10 mouse cellular contexts compared by ENCODE assay signal in the genomic region with DNA sequence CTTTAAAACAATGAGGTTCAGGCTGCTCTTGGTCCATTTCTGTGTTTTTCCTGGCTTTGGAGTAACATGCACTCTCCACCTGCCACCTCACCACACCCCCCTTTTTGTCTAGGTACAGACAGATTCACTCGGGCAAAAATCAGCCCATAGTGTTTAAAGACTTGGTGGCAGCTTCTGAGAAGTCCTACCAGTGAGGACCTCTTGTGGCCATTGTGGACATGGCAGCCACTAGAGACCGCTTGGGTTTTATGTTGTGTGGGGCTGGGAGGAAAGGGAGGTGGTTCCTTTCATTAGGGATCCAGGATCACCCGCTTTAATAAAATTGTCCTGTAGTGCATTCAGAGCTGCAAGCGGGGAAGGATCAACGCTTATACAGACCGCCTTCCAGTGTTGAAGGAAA. TPM values are rescaled to one million over a fixed set of nuclear protein-coding genes. Genes with fewer than 3 reads are reported as not detected.
DNase-seq lines count a peak whose midpoint lies in the region; ATAC-seq and TF ChIP-seq lines count a peak whose summit lies in the region.
"Had no signal": no experiment of that assay in that cellular context is flagged by ENCODE, and none has a peak within 500 bp of the region (broad histone marks: within the 10 kb centered on the region; RNA-seq: fewer than 3 reads in every experiment).

No protein-coding gene starts in this region.

- no peak overlapping the region for H3K4me3 ChIP-seq in midbrain, embryonic 14.5 days (replicated peaks; ENCODE audit: low read depth, low read length)
- no peak overlapping the region for H3K4me3 ChIP-seq in midbrain, embryonic 16.5 days (ENCODE audit: low read depth, low read length)
- H3K4me3 ChIP-seq in left cerebral cortex, adult 2 months: no peak overlapping the region
- H3K4me3 ChIP-seq: heart, embryonic 13.5 days; neural tube, embryonic 12.5 days had no signal

- H3K27ac ChIP-seq in midbrain, embryonic 14.5 days (replicated peaks; ENCODE audit: low read depth, low read length): no peak overlapping the region
- no peak overlapping the region for H3K27ac ChIP-seq in midbrain, embryonic 16.5 days (ENCODE audit: low read length)
- no peak overlapping the region for H3K27ac ChIP-seq in left cerebral cortex, adult 2 months
- H3K27ac ChIP-seq: heart, embryonic 13.5 days; neural tube, embryonic 12.5 days had no signal

- TF ChIP-seq CTCF in left cerebral cortex, adult 2 months (IDR thresholded peaks at IDR 0.05): peak; percentile 71

- H3K4me2 ChIP-seq in midbrain, embryonic 14.5 days (ENCODE audit: low read length): no peak overlapping the region
- H3K4me2 ChIP-seq in midbrain, embryonic 16.5 days (ENCODE audit: low read length): no peak overlapping the region
- H3K4me2 ChIP-seq: heart, embryonic 13.5 days; neural tube, embryonic 12.5 days had no signal

- no peak overlapping the region for H3K9ac ChIP-seq in midbrain, embryonic 14.5 days (replicated peaks; ENCODE audit: low read length)
- no peak overlapping the region for H3K9ac ChIP-seq in midbrain, embryonic 16.5 days (ENCODE audit: low read depth, low read length)
- H3K9ac ChIP-seq: heart, embryonic 13.5 days; neural tube, embryonic 12.5 days had no signal

- H3K9me3 ChIP-seq in midbrain, embryonic 14.5 days (ENCODE audit: control insufficient read depth, low read length): no peaks in the 10 kb centered on the region
- no peaks in the 10 kb centered on the region for H3K9me3 ChIP-seq in midbrain, embryonic 16.5 days (replicated peaks; ENCODE audit: control insufficient read depth, low read length, poor library complexity, severe bottlenecking)
- H3K9me3 ChIP-seq: heart, embryonic 13.5 days; neural tube, embryonic 12.5 days had no signal

- no peaks in the 10 kb centered on the region for H3K4me1 ChIP-seq in midbrain, embryonic 14.5 days (ENCODE audit: control insufficient read depth, insufficient read depth, low read length)
- H3K4me1 ChIP-seq in midbrain, embryonic 16.5 days (ENCODE audit: control insufficient read depth, insufficient read depth, low read length): no peaks in the 10 kb centered on the region
- H3K4me1 ChIP-seq: heart, embryonic 13.5 days; neural tube, embryonic 12.5 days had no signal

- ATAC-seq in CD4-positive, CD25-positive, alpha-beta regulatory T cell, adult 4 months: no peak
- no peak for ATAC-seq in midbrain, embryonic 14.5 days (ENCODE audit: low FRiP score, low TSS enrichment)
- ATAC-seq in midbrain, embryonic 16.5 days: no peak
- ATAC-seq in granulocyte monocyte progenitor cell, adult 5-6 weeks (replicated peaks; ENCODE audit: poor library complexity, severe bottlenecking): peak; percentile 87

- peaks cover 3% of the 10 kb centered on the region; the same call in 1 of the 2 replicates for H3K36me3 ChIP-seq in midbrain, embryonic 14.5 days (ENCODE audit: control insufficient read depth, insufficient read depth, low read length)
- H3K36me3 ChIP-seq in midbrain, embryonic 16.5 days (ENCODE audit: control insufficient read depth, insufficient read depth, low read length): peaks cover 5% of the 10 kb centered on the region
- H3K36me3 ChIP-seq: neural tube, embryonic 12.5 days had no signal

- no peaks in the 10 kb centered on the region for H3K27me3 ChIP-seq in midbrain, embryonic 14.5 days (ENCODE audit: control insufficient read depth, insufficient read depth, low read length)
- no peaks in the 10 kb centered on the region for H3K27me3 ChIP-seq in midbrain, embryonic 16.5 days (ENCODE audit: control insufficient read depth, insufficient read depth, low read depth, low read length)
- H3K27me3 ChIP-seq: heart, embryonic 13.5 days; neural tube, embryonic 12.5 days had no signal

- whole genome bisulfite sequencing in midbrain, embryonic 14.5 days: 25% methylated on average over 6 of the region's 6 CpGs
- WGBS in midbrain, embryonic 16.5 days: 33% methylated on average over 6 of the region's 6 CpGs

- peak; percentile 48 for DNase-seq in CD4-positive, CD25-positive, alpha-beta regulatory T cell, adult 2 months (ENCODE audit: low read depth, low spot score)
- peak; percentile 69 for DNase-seq in midbrain, embryonic 14.5 days
- DNase-seq in cerebellum, postnatal 10 days: peak; percentile 66 to 71
- peak; percentile 23 to 48 for DNase-seq in left cerebral cortex, adult 2 months (ENCODE audit: extremely low spot score in 1 of 2, low spot score in 2 of 2)
- DNase-seq in retina, embryonic 14.5 days (ENCODE audit: low spot score): peak; percentile 76

- intact Hi-C loops in left cerebral cortex, adult 2 months (cut with DNase I): loop anchor here (1.0 kb wide), 1 partner anchor 189 kb away; no protein-coding TSS in a partner anchor

RNA-seq across cellular contexts. Expression of a gene that starts 21.9 kb away (rescaled TPM):
- polyA plus RNA-seq in CD4-positive, CD25-positive, alpha-beta regulatory T cell, adult 4 months (2017; shearing (Covaris generic)): 1 to 10 TPM; 2.1 to 2.3 TPM
- 5.3 and 8.0 TPM in 2 replicates for polyA plus RNA-seq in midbrain, embryonic 14.5 days (2014; fragmentation: Nextera tagmentation; extraction: Ambion mirVana)
- 8.2 and 8.4 TPM in 2 replicates for polyA plus RNA-seq in midbrain, embryonic 16.5 days (2015; fragmentation: Nextera tagmentation; extraction: Ambion mirVana)
- 1.1 and 1.6 TPM in 2 replicates for total RNA-seq in granulocyte monocyte progenitor cell, adult 5-6 weeks (2014; fragmentation: Nextera tagmentation)
- total RNA-seq in granulocyte monocyte progenitor cell, adult 5-6 weeks (2017): 0.88 and 1.2 TPM in 2 replicates
- total RNA-seq in left cerebral cortex, adult 2 months (2021): 1 to 10 TPM; 4.0 to 4.5 TPM

RNA-seq across cellular contexts. Expression of a gene that starts 36.8 kb away (rescaled TPM):
- polyA plus RNA-seq in CD4-positive, CD25-positive, alpha-beta regulatory T cell, adult 4 months (2017; shearing (Covaris generic)): not detected
- polyA plus RNA-seq in midbrain, embryonic 14.5 days (2014; fragmentation: Nextera tagmentation; extraction: Ambion mirVana): 0.08 TPM in 1 of 2 replicates, not detected in the other
- polyA plus RNA-seq in midbrain, embryonic 16.5 days (2015; fragmentation: Nextera tagmentation; extraction: Ambion mirVana): 0.10 and 0.15 TPM in 2 replicates
- not detected in 2 replicates for total RNA-seq in granulocyte monocyte progenitor cell, adult 5-6 weeks (2014; fragmentation: Nextera tagmentation)
- not detected in 2 replicates for total RNA-seq in granulocyte monocyte progenitor cell, adult 5-6 weeks (2017)
- under 1 TPM; 0.11 to 0.21 TPM for total RNA-seq in left cerebral cortex, adult 2 months (2021)
